Mouse (Mus musculus): ENCODE results near the gene Lilra5. TPM values are rescaled to one million over a fixed set of nuclear protein-coding genes. Genes with fewer than 3 reads are reported as not detected.
"Not testable (repeated sequence)": the region's sequence is repeated elsewhere in the genome, so short reads cannot be mapped to it uniquely, and the experiment has no call there.

The Lilra5 gene
- total RNA-seq (2021): under 1 TPM; 0.30 to 0.36 TPM
- long read RNA-seq, experiment 1: 0 reads
- long read RNA-seq, experiment 2: 0 reads

- DNase-seq: no peak
These were observed at the start of gene Lilra5 for GRCm38 (mm10) chr7:4237454-4237853. TSS of gene Lilra5 (plus strand) at chr7:4237754.

DNA sequence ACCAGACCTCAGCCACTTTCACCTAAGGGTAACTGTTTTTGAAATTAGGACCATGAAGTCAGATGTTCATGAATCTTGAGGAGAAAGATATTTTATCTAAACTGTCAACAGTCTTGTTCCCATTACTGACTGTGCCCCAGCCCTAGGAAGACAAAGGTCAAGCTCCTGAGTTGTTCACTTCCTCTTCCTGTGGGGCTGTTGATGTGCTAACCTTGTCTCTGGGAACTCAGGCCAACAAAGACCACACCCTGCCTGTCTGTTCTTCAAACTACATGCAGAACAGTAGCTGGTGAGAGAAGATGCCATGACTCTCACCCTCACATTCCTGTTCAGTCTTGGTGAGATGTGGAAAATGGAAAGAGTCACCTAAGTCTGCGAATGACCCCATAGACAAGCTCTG is 30.4 kb upstream of the Lilra5 start:
- no peak for DNase-seq

DNA sequence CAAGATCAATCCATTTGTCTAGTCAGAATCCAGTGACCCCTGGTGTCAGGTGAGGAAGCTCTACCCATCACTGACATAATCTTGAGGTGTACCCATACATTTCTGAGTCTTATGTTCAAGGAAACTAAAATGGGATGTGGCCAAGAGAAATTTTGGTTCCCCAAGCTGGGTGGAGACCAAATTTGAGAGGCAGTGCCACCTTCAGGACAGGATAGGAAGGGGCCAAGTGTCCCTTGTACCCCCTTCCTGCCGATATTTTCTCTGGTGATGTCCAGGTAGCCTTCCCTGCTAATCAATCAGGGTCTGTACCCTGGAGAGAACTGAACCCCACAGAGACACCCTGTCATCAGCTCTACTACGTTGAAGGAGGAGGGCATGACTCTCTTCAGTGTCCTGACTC is 28.9 kb upstream of the Lilra5 start:
- no peak for DNase-seq

DNA sequence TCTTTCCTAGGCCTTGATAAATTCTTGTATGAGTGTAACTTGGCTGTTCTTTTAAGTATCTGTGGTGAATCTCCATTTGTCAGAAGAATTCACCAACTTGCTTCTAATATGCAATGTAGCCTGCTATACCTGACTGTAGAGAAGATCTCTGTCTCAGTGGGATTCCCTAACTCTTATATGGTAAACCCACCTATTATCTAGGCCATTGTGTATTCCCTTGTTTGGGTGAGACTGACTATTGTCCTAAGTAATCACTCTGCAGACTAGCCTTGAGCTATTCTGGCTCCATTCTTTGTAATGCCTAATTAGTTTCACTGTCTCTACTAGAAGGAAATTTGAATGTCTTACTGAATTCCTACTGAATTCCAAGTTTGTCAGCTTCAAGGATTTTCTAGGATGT is 24.1 kb upstream of the Lilra5 start:
- DNase-seq: not testable (repeated sequence)

GRCm38 (mm10) chr7:4215396-4215795 is 22.2 kb upstream of the Lilra5 start:
- DNase-seq: no peak

DNA sequence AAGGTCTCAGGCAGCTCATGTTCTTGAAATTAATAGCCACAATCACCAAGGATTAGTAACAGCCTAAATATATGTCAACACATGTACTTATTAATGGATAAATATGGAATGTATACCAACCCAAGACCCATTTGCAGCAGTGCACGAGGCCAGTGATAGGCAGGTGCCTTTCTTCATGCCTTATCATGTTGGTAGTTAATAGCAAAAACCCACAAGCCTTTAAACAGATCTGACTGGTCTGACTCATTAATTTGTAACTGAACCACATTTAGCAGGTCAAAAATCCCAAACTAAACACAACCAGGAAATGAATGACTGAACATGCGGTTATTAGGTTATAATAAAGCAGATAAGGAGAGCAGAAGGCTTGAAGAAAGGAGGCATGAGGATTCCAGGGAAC is 21.7 kb upstream of the Lilra5 start:
- no peak for DNase-seq

DNA sequence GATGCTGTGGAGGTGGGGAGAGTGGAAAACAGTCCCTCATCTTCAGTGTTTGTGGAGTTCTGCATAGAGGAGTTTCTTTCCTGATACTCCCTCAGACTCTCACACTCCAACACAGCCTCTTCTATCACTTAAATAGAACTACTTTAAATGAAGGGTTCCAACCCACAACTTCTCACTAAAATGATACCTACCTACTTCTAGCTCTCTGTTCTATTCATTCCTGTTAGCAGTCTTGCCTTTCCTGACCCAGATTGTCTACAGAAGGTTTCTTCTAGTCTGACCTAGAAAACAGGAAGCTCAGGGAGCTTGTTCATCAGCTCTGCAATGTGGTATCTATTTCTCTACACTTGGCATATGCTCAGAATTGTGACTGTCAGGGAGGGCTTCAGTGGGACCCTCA is 2.0 kb upstream of the Lilra5 start:
- DNase-seq: no peak

GRCm38 (mm10) chr7:4239038-4239721 is 1.6 kb downstream of the Lilra5 start:
- no peak for DNase-seq

DNA sequence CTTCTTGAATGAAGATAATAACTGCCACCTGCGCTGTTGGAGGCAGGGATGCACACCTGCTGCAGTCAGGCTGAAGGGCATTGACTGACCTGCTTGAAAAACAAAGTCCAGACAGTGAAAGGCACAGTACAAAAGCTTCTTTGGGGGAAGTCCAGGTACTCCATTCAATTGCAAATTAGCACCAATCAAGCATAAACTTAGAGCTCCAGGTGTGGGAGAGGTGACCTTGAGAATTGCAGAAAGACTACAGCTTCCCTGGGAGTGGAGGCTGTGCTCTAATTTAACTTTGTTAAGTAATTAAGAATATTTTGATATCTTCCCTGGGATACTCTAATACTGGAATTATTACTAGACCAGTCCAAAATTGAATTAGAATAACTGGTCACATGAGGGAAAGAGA is 13.7 kb downstream of the Lilra5 start:
- not testable (repeated sequence) for DNase-seq

DNA sequence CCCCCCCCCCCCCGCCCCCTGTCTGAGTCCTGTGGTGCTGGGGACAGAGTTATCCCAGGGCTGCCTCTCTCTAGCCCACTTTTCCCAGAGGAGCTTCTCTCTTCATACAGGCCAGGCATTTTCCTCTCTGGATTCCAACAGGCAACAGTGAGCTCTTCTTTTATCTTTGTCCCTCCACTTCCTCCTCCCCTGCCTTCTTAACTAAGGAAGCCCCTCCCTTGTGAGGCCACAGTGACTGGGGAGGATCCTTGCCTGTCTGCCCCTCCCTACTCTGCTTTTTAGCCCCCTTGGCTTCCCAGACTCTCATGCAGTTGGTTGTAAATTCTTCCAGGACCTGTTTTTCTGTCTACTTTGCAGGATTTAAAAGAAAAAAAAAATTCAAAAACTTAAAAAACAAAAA is 18.5 kb downstream of the Lilra5 start:
- DNase-seq: not testable (repeated sequence)

DNA sequence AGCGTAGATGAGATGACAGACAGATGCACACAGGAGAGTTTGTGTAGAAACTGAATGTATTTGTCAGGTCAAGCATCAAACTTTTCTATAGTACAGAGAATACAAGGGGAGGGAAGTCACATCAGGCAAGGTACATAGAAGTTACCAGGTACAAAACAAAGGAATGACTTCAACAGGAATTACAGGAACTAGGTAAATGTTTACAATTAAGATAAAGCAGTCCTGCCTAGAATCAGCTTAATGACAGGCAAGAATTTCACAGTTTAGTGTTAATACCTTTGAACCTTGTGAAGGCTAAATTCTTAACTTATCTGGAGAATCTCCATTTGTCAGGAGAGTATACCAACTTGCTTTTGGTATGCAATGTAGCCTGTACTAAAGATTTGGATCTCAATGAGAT is 23.0 kb downstream of the Lilra5 start:
- DNase-seq: not testable (repeated sequence)

DNA sequence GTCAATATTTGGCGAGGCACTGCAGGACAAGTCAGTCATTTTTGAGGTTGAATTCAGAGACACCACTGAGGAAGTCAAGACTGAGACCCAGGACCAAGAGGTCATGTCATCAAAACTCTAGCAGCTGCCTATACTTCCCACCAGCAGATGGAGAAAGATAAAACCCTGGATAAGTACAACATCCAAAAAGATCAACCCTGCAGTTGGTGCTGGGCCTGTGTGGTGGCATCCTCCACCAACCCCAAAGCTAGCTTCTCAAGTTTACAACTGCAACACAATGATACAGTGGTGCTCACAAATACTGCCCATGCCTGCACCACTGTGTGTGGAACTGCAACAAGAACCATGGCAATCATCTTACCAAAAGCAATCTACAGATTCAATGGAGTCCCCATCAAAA is 34.6 kb downstream of the Lilra5 start:
- DNase-seq: not testable (repeated sequence)

DNA sequence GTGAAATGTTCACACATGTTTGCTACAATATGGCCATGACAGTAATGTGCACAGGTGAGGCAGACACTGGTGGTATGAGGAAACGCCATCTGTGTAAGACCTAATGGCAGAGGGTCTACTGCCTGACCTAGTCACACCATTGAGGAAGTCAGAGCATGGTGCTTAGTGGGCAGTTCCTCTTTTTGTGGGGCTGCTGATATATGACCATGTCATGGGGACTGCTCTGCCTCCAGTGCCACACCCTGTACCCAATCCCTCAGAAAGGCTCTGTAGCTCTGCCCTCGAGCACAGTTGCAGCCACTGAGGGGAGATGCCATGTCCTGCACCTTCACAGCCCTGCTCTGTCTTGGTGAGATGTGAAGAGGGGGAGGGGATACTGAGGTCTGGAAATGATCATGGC is 36.3 kb downstream of the Lilra5 start:
- not testable (repeated sequence) for DNase-seq

DNA sequence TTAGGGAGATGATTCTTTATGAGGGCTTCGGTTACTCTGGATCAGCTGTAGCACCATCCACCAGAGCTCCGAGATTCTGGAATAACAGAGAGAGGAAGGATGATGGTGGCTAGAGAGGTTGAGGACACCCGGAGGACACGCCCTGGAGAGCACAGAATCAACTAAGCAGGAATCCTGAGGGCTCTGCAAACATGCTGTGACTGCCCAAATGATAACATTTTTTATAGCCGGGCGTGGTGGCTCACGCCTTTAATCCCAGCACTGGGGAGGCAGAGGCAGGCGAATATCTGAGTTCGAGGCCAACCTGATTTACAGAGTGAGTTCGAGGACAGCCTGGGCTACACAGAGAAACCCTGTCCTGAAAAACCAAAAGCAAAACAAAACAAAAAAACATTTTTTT is 37.9 kb downstream of the Lilra5 start:
- DNase-seq: not testable (repeated sequence)

- no peak for DNase-seq
These were observed 55.1 kb downstream of the Lilra5 start for GRCm38 (mm10) chr7:4292638-4293037.

Other genes with a start within 250 kb of the Lilra5 start
- 1 to 10 TPM; 1.4 to 2.5 TPM for gene Lair1, start 174.6 kb upstream of the Lilra5 start, total RNA-seq (2021)
- gene Ttyh1, start 118.3 kb upstream of the Lilra5 start, total RNA-seq (2021): 1 to 10 TPM; 6.4 to 9.1 TPM
- 100 to 1,000 TPM in 1 of 2 experiments, 10 to 100 TPM in 1; 66.0 to 134 TPM for gene Leng8, start 100.7 kb upstream of the Lilra5 start, total RNA-seq (2021)
- 1 to 10 TPM; 5.5 to 9.8 TPM for gene Leng9, start 87.4 kb upstream of the Lilra5 start, total RNA-seq (2021)
- 10 to 100 TPM; 24.8 to 25.3 TPM for gene Cdc42ep5, start 72.9 kb upstream of the Lilra5 start, total RNA-seq (2021)
- under 1 TPM; 0.24 to 0.39 TPM for gene Ncr1, start 100.0 kb downstream of the Lilra5 start, total RNA-seq (2021)
- under 1 TPM; 0.12 to 0.18 TPM for gene Gp6, start 160.0 kb downstream of the Lilra5 start, total RNA-seq (2021)
- gene Rdh13, start 207.9 kb downstream of the Lilra5 start, total RNA-seq (2021): 10 to 100 TPM; 30.9 to 38.2 TPM
- 1 to 10 TPM; 2.1 to 7.1 TPM for gene Eps8l1, start 222.9 kb downstream of the Lilra5 start, total RNA-seq (2021)